Mouse (Mus musculus) olfactory bulb, adult 2 months (tissue): ENCODE measurements around the gene Ofd1.

Experiments
- CTCF ChIP-seq: fragments of 200-500 bp; IDR thresholded peaks from 2 replicates; pipeline ENCODE4 v1.5.1; 2012; ENCODE audit warnings: low read depth, mild to moderate bottlenecking, low read length, moderate library complexity; ENCODE audit not compliant: insufficient read depth
- POLR2A ChIP-seq: fragments of 200-500 bp; IDR thresholded peaks from 2 replicates; pipeline ENCODE4 v1.6.1; 2012; ENCODE audit warnings: mild to moderate bottlenecking, low read depth, low read length, moderate library complexity; ENCODE audit not compliant: insufficient read depth

DNA sequence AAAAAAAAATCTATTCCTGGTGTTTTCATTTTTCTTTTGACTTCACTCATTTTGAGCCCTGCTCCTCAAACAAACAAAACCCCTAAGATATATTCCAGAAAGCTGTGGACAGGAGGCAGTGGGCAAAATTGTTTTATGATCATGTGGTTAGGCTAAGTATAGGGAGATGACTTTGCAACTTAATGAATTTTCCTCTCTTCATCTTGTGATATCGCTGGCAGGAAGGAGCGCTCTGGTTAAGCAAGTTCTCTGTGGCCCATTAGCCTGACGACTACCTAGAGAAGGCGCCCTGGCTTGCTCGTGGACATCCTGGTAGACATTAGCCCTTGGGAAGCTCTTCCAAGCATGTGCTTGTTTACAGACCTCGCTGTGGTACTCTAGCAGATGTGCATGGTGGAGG, 98.7 kb downstream of the Ofd1 start:
- TF ChIP-seq CTCF = no peak
- no peak for TF ChIP-seq POLR2A
